Mouse (Mus musculus): ENCODE data around the gene Dusp16.
"Not testable (repeated sequence)": the region's sequence is repeated elsewhere in the genome, so short reads cannot be mapped to it uniquely, and the experiment has no call there.

Gene Dusp16

DNA sequence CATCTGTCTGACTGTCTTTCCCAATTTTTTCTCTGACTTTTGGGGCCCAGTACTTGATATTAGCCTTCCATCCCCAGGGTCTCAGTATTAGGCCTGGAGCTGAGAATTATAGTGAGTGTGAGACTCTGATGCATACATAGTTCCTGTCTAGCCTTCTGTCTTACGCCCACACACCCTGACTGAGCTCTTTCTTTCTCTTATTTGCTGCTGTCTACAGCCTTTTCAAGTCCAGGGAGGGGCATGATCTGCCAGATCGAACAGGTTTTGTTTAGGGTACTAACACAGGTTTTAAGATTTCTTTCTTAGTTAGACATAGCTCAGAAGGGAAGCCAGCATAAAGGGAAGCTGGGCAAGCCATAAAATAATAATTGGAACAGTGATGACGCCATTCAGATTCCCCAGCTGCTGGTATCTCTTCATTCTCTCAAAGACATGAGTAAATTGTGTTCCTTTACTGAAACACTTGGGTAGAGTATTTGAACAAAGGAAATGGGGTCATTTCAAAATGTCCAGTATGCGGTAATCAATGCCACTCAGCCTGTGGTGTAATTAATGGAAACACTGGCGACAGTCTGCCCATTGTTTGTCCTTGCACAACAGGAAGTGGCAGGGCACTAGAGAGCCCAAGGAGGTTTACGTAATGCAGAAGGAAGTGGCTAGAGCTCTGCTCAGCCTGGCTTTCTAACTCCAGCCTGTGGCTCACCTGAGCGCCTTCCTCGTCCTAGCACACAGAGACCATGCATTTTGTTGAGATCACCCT is 91.8 kb downstream of the Dusp16 start:
- DNase-seq (ENCODE audit: extremely low spot score): no peak

- no peak for DNase-seq (ENCODE audit: extremely low spot score)
Observed at GRCm38 (mm10) chr6:134698243-134698642, 94.2 kb downstream of the Dusp16 start.

DNA sequence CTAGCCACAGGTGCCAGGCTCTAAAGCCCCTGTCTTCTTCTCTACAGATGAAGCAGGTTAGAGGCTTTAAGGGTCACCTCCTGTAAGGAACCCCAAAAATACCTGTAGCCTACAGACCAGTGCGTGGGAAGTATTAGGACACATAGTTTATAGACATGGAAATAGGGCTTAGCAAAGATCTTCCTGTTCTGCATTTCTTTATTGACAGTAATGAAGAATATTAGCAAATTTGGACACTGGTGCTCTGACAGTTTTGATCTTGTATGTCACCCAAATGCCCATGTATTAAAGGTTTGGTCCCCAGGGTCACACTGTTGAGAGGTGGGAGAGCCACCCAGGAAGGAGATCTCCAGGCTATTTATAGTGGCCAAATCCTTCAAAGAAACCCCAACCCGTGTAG is 95.9 kb downstream of the Dusp16 start:
- DNase-seq (ENCODE audit: extremely low spot score): no peak

- DNase-seq (ENCODE audit: extremely low spot score): no peak
Observed at GRCm38 (mm10) chr6:134696146-134696545, 96.3 kb downstream of the Dusp16 start.

GRCm38 (mm10) chr6:134695625-134696024 is 96.8 kb downstream of the Dusp16 start:
- no peak for DNase-seq (ENCODE audit: extremely low spot score)

GRCm38 (mm10) chr6:134694988-134695387 is 97.4 kb downstream of the Dusp16 start:
- no peak for DNase-seq (ENCODE audit: extremely low spot score)

- DNase-seq (ENCODE audit: extremely low spot score): no peak
Observed at GRCm38 (mm10) chr6:134694498-134694897, 97.9 kb downstream of the Dusp16 start.

DNA sequence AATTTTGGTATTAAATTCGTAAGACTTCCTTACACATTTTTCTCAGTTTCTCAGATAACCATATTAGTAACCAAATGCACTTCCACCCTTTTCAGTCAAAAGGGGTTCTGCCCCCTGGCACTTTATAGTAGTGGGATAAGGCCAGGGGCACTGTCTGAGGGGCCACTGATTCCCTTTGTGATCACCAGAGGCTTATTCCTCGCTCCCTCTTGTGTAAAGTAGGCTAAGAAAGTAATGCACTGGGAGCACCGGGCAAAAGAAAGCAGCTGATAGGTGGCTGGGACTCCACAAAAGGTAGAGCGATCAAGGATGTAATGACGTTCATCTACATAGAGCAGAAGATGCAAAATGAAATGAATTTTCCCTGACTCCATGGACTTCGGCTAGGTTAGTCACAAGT is 106.9 kb downstream of the Dusp16 start:
- DNase-seq (ENCODE audit: extremely low spot score): no peak

DNA sequence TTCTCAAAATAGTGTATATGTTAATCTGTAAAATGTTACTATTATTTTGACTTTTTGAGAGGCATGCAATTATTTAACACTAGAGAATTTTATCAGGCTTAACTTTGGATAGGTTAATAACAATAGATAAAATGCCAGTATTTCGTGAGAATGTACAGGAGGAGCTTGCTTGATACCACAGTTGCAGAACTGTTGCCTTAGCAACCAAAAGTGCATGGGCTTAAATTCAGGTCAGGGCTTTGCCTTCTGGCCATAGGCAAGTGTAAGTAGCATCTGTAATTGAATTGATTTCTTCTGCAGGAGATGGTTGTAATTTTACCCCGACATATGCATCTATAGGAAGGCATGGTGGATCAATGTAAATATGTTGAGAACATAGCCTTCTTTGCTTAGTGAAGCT is 107.4 kb downstream of the Dusp16 start:
- no peak for DNase-seq (ENCODE audit: extremely low spot score)

DNA sequence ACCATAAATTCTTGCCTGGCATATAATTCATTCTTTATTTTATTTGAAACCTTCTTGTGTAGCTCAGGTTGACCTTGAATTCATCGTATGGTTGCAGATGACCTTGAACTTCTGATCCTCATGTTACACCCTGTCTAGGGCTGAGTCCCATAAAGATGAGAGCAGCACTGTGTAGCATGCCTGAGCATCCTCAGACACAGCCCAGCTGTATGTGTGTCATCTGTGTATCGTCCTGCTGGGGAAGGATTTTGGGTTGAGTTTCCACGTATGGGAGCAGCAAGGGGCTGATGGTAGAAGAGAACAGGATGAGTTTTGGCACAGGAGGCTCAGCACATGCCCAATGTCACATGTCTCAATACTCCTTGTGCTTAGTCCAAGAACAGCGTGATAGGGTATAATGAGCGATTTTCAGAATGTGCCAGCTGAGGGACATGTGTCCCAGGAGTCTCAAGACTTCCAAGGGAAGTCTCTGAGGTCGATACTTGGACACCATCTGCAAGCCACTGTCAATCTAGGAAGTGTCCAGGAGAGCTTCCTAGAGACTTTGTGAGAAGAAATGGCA is 108.0 kb downstream of the Dusp16 start:
- DNase-seq (ENCODE audit: extremely low spot score): no peak

- not testable (repeated sequence) for DNase-seq (ENCODE audit: extremely low spot score)
Observed at GRCm38 (mm10) chr6:134679330-134679729, 113.1 kb downstream of the Dusp16 start.

GRCm38 (mm10) chr6:134678037-134678436 is 114.4 kb downstream of the Dusp16 start:
- DNase-seq (ENCODE audit: extremely low spot score): no peak

GRCm38 (mm10) chr6:134677504-134677903 is 114.9 kb downstream of the Dusp16 start:
- DNase-seq (ENCODE audit: extremely low spot score): no peak

GRCm38 (mm10) chr6:134673712-134674111 is 118.7 kb downstream of the Dusp16 start:
- DNase-seq (ENCODE audit: extremely low spot score): not testable (repeated sequence)

- DNase-seq (ENCODE audit: extremely low spot score): no peak
Observed at GRCm38 (mm10) chr6:134670881-134671411, 121.5 kb downstream of the Dusp16 start.

DNA sequence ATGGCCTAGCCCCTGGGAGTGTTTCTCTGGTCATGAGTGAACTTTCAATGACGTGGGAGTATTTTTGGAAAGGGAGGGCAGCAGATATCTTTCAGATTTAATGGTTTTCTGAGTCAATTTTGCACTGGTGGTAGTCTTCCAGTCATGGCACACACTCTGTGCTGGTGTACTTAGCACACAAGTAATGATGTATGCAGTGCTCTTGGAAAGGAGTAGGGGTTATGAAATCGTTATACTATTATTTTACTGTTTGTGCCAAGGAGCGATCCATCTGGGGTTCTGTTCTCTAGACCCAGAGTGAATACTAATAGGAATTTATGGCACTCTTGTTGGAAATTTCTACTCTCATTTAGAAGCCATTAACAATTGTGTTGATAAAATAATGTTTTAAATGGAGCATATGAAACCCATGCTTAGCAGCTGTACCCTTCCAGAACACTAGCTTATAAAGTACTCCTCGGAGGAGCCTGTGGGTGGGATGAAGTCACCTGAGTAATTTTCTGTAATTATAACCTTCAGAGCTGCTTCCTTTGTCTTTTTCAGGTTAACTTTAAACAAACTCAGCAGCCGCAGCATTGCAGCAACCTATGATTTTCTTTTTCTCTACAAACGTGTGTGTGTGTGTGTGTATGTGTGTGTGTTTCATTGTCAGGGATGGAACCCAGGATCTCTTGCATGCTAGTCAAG is 123.1 kb downstream of the Dusp16 start:
- no peak for DNase-seq (ENCODE audit: extremely low spot score)

DNA sequence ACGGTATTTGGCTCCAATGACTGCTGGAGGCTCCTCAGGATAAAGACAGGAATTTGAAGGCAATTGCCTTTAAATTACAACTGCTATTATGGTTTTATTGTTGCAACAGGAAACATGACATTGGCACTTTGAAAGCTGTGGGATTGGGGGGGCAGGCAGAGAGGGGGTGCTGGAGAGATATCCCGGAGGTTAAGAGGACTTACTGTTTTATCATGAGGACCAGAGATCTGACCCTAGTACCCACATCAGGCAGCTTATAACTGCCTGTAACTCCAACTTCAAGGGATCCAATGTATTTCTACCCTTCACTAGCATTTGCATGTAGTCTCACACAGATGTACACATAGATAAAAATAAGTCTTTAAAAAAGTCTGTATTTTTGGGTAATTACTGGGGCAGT is 123.9 kb downstream of the Dusp16 start:
- no peak for DNase-seq (ENCODE audit: extremely low spot score)

- no peak for DNase-seq (ENCODE audit: extremely low spot score)
Observed at GRCm38 (mm10) chr6:134665817-134666216, 126.6 kb downstream of the Dusp16 start.
